Mouse (Mus musculus) kidney, adult 11 months (tissue): ENCODE results near the gene Naaladl2.
"Not testable (repeated sequence)": the region's sequence is repeated elsewhere in the genome, so short reads cannot be mapped to it uniquely, and the experiment has no call there.

Experiments used
- DNase-seq: peaks from one replicate; pipeline ENCODE4 v3.0.0; 2022

The Naaladl2 gene

DNA sequence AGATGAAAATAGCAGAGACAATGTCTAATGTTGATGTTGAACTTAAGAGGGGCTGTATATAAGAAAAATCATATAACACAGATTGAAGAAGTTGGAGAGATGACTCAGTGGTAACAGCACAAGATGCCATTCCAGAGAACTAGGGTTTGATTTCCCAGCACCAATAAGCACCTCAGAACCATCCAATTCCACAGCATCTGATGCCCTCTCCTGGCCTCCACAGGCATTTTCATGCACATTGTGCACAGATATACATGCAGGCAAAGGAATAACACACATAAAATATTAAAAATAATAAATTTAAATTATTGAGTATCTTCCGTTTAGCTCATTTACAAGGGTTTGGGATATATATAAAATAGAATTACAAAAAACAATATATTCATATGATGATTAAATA lies 926.6 kb downstream of the Naaladl2 start:
- no peak for DNase-seq

GRCm38 (mm10) chr3:24166531-24166930 lies 977.5 kb downstream of the Naaladl2 start:
- no peak for DNase-seq

GRCm38 (mm10) chr3:24163992-24164391 lies 980.1 kb downstream of the Naaladl2 start:
- DNase-seq: no peak

DNA sequence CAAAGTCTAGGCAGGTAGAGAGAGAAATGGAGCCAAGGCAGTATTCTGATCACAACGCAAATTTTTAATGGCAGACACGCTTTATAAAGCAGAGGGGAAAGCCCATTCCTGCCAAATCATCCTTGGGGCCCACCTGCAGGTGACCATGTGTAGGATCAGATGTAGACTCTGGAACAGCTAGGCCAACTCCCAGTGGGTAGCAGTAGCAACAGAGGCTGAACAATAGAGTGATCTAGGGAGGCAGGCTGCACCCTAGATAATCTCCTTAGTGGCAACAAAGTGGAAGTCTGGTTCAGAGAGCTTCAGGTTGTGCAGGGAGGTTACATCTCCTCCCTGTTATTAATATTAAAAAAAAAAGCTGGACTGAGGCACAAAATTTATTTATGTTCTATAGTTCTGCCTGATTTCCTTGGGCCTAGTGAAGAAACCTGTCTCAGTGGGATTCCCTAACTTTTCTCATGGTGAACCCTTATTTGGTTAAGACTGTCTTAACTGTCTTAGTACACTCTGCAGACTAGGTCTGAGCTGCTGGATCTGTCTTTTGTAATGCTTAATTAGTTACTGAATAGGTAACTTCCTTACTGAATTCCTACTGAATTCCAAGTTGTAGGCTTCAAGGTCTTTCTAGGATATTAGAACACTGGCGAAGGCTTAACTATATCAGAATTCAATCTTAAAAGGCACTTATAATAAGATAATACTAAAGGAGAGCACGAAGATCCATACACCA lies 992.8 kb downstream of the Naaladl2 start:
- not testable (repeated sequence) for DNase-seq

DNA sequence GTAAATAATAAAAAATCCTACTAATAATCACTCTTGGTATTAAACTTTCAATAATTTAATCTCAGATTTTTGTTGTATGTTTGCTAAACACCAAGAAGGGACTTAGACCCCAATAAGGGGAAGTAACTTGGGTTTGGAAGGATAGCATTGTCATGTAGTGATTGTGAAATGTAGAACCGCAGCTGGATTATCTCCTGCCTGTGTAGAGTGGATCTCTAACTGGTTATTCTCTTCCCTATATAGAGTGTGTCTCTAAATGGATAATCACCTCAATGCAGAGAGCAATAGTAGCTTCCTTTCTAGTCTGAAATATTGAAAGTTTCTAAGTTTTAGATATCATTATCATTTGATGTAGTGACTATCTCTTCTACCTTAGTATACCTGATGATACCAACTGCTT lies 1001.3 kb downstream of the Naaladl2 start:
- DNase-seq: no peak

GRCm38 (mm10) chr3:24138002-24138401 lies 1006.1 kb downstream of the Naaladl2 start:
- DNase-seq: no peak

DNA sequence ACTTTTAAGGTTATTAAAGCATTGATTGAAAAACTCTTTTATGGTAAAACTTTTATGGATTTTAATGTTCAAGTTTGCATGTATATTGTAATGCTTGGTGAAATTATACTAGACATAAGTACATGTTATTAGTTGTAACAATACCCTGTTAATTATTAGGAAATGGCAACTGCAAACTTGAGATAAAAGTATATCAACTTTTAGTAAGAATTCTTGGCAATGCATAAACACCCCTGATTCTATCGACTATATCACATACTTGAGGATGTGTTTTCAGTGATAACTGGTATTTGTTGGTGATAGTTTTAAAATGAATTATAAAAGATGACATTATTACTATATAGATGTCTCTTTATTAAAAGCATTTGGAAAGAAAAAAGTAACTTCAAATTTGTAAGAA lies 1017.9 kb downstream of the Naaladl2 start:
- no peak for DNase-seq

- no peak for DNase-seq
These were observed 1020.0 kb downstream of the Naaladl2 start for GRCm38 (mm10) chr3:24124034-24124433.

- no peak for DNase-seq
These were observed 1025.9 kb downstream of the Naaladl2 start for GRCm38 (mm10) chr3:24118136-24118535.

GRCm38 (mm10) chr3:24114849-24115248 lies 1029.2 kb downstream of the Naaladl2 start:
- no peak for DNase-seq

GRCm38 (mm10) chr3:24113360-24113759 lies 1030.7 kb downstream of the Naaladl2 start:
- DNase-seq: no peak

DNA sequence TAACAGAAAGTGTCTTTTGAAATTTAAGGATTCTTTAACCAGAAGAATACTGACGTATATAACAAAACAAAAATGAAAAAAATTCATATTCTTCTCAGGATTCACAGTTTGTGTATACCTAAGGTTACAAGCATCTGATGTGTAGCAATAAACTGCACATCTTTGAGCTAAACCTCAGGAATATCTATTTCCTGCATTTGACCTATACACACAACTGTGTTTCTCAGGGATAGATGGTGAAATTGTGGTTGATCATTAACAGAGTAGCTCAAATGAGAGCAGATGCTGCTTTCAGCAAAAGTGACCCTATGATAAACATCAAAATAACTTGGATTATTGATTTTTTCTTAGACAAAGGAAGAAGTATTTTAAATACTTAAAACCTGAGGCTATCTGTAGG lies 1037.7 kb downstream of the Naaladl2 start:
- no peak for DNase-seq

DNA sequence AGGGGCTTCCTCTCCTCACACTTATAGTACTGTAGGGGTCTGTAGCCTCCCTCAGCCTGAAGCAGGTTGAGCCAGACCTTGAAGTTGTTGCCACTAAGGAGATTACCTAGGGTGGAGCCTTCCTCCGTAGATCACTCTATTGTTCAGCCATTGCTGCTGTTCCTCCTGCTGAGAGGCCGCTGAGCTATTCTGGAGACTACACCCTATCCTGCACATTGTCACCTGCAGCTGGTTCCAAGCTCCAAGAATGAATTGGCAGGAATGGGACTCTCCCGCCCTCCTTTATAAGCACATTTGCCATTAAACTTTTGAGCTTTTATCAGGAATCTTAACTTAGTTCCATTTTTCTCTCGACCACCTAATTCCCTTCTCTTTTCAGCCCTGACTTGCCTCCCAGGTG lies 1064.3 kb downstream of the Naaladl2 start:
- DNase-seq: no peak

DNA sequence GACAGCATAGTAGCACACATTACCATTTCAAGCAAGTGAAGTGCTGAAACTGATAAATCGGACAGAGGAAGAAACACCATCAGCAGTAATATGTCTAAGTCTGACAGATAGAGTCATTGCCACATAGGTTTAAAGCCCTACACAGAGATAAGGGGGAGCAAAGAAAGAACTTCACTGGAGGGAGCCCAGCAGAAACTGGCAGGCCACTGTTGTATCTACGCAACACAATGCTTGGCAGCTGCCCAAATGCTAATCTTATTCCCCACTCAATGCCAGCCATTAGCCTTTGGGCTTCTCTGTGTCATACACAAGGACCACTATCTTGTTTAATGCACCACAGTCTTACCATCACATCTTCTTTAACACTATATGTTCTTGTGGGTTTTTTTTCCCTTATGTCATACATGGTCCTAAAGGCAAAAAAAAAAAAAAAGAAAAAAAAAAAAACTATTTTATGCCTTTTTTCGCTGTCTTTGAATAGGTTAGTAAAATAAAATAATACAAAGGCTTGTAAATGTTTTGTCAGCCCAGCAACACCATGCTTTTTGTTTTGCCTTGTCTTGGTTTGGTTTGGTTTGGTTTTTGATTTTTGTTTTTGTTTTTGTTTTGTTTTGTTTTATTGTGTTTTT lies 1072.8 kb downstream of the Naaladl2 start:
- no peak for DNase-seq

DNA sequence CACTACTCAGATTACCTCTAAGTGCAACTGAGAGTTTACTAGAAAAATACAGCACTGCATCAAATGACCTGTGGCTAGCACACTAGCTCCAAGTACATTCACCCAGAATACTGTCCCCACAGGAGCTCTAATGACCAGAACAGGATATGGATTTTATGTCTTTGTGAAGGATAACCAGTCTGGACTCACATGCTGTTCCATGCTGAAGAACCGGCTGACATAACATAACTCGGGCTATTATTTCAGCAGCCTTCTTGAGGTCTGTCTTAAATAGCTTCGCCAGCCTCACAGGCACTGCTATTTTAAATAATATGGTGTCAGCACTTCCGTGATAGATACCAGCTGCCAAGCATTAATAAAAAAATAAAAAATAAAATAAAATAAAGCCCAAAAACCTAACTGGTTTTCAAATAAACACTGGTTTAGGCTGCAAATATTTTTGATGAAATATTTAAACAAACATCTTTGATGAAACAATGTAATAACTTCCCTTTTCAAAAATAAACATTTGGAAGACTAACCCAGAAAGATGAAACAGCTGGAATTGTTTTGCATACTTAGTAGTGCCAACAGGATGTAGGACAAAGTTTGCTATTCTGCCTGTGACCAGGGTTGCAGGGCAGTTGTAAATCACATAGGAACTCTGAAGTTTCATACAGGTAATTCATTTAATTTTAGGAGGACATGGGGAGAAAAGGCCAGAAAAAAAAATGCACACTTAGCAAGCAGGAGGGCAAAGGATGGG lies 1073.5 kb downstream of the Naaladl2 start:
- no peak for DNase-seq

GRCm38 (mm10) chr3:24048217-24048616 lies 1095.8 kb downstream of the Naaladl2 start:
- no peak for DNase-seq

- no peak for DNase-seq
These were observed 1142.3 kb downstream of the Naaladl2 start for GRCm38 (mm10) chr3:24001741-24002140.

- DNase-seq: no peak
These were observed 1170.3 kb downstream of the Naaladl2 start for GRCm38 (mm10) chr3:23973727-23974126.

- no peak for DNase-seq
These were observed 1171.1 kb downstream of the Naaladl2 start for GRCm38 (mm10) chr3:23972747-23973667.

GRCm38 (mm10) chr3:23962961-23963621 lies 1181.0 kb downstream of the Naaladl2 start:
- no peak for DNase-seq

GRCm38 (mm10) chr3:23946182-23946581 lies 1197.9 kb downstream of the Naaladl2 start:
- DNase-seq: no peak

DNA sequence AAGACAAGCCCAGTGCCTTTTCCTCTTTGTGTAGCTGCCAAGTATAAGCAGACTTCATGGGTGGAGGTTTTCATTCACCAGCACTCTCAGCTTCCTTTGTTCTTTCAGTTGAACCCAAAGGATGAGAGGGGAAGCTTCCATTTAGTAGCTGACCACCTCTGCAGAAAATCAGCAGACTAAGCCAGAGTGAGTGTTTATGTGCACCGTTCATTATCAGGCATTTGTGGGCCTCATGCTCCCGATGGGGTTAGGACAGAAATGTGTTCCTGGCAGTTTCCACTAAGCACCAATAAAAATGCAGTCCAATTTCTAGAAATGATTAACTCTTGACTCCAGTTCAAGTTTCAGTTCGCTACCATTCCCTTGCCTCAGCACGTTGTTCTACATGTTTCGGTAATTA lies 1206.8 kb downstream of the Naaladl2 start:
- peak; percentile 53 for DNase-seq
